Mouse (Mus musculus): ENCODE results near the gene Cdkn2b.

Cdkn2b gene

DNA sequence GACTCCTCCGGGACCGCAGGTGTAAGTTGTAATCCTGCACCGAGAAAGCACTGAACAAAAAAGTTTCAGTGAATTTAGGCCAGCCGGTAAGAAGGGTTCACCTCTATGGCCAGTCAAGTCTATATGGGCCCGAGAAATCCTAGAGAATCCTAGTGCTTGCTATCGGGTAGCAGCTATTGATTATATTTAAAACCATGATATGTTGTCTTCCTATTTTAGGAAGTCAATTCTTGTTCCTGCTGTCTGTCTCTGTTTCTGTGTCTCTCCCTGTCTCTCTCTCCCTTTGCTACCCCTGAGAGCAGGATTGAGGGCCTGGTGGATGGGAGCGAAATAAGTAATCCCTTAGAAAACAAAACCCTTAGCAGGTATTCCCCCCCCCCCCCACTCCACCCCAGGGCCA lies 17.3 kb downstream of the Cdkn2b start:
- DNase-seq (ENCODE audit: low spot score in 2 of 2) = no peak

DNA sequence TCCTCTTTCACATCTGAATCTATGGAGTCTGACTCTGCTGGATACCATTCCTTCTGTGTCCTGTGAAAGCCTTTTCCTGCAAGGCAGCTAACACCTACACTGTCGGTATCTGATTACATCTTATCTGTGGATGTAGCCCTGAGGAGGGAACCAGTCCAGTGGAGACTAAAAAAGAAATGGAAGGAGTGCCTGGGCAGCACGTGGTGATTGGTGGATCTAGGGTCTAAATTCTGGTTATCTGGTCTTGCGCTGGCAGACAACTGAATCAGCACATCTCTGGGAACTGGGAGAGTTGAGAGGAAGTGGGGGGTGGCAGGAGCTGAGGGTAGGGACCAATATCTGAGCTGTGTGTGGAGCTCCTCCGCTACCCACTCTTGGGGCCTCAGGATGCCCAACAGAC lies 21.8 kb downstream of the Cdkn2b start:
- no peak for DNase-seq (ENCODE audit: low spot score in 2 of 2)

DNA sequence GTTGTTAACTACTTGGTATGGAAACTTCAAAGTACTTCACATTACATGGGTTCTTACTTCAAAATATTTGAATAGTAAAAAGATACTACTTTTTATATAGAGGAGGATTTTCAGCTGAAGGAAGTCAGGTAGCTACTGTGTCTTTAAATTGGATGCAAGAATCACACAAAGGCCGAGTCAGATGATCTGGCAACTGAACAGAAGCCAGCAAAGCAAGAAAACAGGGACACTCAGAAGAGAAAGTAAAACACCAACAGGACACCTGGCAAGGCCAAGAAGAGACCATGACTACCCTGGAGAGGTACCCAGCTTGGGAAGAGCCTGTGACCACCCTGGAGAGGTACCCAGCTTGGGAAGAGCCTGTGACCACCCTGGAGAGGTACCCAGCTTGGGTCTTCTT lies 24.3 kb downstream of the Cdkn2b start:
- no peak for DNase-seq (ENCODE audit: low spot score in 2 of 2)

DNA sequence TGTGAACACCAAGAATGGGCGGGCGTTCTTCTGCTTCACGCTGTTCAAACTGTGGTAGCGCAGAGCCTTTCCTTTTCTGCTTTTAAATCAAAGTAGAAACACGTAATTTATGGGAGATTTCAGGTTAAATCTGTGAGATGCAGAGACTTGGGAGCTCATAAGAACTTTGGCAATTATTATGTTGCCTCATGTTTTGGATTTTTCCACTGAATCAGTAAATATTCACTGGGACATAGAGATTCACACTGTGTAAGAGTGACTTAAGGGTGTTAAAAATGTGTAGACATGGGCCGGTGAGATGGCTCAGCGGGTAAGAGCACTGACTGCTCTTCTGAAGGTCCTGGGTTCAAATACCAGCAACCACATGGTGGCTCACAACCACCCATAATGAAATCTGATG lies 25.2 kb downstream of the Cdkn2b start:
- DNase-seq (ENCODE audit: low spot score in 2 of 2) = no peak

DNA sequence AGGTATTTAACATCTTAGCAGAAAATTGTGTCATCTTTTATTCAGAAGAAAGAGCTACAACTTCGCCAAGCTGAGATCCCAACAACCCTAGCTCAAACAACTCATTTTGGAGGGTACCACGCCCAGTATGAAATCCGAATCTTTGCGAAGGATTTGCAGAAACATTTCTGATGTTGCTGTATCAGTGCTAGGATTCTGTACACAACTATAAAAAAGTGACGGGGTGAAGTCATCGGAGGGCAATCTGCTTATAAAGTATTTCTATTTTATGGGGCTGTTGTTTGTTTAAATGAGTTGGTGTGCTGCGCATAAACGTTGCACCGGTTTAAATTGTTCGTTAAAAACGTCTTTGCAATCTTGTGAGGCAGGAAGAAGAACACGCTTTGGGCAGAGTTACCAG lies 28.2 kb downstream of the Cdkn2b start:
- no peak for DNase-seq (ENCODE audit: low spot score in 2 of 2)

DNA sequence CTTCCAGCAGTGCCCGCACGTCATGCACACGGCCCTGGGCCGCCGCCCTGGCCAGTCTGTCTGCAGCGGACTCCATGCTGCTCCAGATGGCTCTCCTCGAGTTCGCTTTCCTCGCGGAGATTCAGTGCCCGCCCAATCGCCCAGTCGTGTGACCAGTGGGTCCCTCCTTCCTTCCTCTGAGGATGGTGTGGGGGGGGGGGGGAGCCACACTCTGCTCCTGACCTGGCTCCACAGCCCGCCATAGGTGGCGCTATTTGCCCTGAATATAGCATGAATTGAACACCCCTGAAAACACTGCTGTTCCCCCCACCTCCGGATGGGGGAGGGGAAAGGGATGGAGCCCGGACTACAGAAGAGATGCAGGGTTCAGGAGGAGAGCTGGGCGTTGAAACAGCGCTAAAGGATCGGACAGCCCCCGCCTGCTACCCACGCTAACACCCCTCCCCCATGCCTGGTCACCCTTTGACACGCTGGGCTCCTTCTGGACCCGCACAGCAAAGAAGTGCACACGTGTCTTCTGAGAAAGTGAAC lies 28.7 kb downstream of the Cdkn2b start:
- no peak for DNase-seq (ENCODE audit: low spot score in 2 of 2)

DNA sequence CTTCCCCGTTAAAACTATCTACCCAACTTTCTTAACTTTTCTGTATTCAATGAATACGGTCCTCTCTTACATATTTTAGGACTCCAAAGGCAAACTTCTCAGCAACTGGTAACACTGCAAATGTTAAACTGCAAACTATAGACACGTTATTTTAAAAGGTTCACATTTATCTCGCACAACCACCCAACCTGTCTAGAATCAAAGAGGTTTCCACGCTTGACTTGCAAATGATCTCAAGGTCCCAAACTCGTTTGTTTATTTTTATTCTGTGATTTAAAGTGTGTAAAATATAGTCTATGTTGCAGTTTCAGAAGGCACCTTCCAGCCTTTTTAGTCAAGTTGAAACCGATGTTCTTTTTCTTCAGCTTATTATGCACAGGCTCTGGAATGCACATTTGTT lies 29.6 kb downstream of the Cdkn2b start:
- no peak for DNase-seq (ENCODE audit: low spot score in 2 of 2)

DNA sequence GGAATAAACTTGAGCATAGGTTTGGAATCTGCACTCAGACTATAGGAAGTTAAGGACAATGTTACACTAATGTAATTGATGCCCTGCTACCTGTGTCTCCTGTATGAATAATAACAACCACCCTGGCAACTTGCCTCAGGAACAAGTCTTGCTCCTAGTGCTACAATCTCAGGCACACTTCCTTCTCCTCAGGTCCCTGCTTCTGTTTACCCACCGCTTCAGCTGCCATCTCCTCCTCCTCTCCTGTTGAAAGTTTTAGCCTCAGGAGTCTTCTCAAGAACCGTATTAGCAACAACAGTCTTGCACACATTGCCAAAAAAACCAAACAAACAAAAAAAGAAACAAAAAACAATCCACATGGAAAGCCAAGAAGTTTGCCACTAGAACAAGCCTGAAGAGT lies 31.2 kb downstream of the Cdkn2b start:
- no peak for DNase-seq (ENCODE audit: low spot score in 2 of 2)

DNA sequence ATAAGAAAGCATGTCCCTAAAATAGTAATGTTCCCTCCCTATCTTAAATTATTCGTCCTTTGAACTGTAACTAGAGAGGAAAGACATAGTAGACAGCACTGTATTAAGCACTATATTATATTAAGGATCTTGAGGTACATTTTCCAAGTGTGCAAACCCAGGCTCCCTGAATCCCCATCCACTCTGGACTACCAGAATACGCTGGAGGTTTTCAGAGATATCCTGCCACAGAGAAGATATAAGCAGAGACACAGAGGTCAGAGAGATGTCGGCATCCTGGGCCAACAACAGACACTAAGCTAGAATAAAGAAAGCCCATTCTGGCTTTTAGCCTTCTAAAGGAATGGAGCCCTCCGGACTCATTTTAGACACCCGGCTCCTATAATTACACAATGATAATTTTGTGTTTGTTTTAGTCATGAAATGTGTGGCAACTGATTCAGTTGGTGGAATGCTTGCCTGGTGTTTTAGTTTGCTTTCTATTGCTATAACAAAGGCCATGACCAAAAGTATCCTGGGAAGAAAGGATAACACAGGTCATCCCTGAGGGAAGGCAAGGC lies 33.4 kb downstream of the Cdkn2b start:
- no peak for DNase-seq (ENCODE audit: low spot score in 2 of 2)

DNA sequence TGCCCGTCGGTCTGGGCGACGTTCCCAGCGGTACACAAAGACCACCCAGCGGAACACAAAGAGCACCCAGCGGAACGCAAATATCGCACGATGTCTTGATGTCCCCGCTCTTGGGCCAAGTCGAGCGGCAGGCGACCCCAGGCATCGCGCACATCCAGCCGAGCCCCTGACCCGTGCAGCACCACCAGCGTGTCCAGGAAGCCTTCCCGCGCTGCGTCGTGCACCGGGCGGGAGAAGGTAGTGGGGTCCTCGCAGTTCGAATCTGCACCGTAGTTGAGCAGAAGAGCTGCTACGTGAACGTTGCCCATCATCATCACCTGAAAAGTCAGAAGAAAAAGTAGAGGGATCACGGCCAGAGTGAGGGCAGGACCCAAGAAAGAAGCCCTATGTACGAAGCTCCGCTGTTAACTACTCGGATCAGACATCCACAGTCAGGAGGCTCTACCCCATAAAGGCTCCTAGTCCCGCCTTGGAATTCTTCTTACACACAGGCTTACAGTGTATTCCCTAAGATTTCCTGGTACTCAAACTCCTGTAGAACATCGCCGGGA lies 34.1 kb downstream of the Cdkn2b start:
- DNase-seq (ENCODE audit: low spot score in 2 of 2) = no peak

DNA sequence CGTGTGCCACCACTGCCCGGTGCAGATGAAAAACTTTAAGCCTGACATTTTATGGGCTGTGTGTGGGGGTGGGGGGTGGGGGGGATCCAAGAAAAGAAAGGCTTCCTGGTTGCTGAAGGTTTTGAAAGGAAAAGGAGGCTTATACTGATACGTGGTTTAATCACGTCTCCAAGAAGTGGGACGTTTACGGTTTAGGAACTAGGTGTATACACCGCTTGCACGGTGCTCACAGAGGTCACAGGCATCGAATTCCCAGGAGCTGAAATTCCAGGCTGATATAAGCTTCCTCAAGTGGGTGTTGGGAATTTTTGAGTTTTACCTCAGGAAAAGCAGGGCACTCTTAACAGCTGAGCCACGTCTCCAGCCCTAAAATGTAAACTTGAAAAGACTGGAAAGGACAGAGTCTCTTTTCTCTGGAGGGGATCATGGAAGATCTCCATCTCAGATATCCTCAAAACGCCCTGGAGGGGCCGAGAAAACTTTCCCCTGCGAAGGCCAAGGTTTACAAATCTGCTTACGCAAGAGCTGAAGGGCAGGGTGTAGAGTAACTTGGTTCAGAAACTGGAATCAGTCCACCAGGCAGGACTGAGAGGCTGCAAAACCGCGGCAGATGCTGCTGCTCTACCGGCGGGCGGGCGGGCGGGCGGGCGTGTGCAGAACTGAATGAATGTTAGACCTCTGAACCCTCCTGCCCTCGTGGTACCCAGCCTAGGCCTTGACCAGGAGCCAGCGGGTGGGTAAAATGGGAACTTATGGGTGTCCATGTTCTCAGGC lies 34.8 kb downstream of the Cdkn2b start:
- DNase-seq (ENCODE audit: low spot score in 2 of 2) = no peak

DNA sequence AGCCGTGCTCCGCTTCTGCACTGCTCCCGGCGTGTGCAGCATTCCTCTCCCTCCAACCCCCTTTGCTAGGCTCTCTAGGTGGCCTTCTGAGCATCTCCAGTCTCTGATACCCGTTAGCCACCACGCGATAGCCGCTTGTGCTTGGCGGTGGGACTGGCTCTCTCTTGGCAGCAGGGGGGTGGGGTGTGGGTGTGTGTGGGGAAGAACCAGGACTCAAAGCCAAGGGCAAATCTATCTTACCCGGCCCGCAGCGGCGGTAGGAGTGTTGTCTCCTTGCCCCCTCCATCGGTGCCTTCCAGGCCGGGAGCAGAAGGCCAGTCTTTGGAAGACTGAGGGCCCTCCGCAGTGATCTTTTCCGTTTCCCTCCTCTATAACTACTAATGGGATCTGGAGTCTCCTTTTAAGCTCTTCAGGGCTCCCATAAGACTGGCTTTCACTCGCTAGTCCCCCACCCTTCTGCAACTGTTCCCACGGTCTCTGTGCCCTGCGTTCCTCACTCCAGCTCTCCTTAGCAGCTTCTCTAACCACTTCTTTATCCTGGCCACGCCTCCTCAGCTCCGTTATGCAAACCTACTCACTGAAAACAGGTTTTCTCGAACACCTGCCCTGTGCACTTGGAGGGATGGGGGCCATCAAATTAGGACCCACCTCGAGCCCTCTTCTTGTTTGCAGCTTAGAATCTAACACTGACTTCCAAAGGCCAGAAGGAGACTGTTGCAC lies 35.9 kb downstream of the Cdkn2b start:
- DNase-seq (ENCODE audit: low spot score in 2 of 2) = no peak

DNA sequence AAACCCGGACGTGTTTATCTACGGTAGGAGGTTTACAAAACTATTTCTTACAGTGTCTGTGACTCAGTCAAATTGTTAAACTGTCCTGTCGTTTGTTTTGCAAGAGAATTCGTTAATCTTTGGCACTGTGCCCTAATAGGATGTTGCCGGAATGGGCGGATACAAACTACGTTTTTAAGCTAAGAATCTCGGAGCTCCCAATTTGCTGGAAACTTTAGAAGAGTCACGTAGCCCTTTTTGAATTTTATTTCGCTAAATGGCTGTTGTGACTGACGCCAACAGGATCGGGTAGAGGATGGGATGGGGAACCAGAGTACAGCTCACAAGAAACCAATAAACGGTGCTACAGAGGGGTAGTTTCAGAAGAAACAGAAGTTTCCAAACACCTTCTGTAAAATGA lies 36.8 kb downstream of the Cdkn2b start:
- no peak for DNase-seq (ENCODE audit: low spot score in 2 of 2)

DNA sequence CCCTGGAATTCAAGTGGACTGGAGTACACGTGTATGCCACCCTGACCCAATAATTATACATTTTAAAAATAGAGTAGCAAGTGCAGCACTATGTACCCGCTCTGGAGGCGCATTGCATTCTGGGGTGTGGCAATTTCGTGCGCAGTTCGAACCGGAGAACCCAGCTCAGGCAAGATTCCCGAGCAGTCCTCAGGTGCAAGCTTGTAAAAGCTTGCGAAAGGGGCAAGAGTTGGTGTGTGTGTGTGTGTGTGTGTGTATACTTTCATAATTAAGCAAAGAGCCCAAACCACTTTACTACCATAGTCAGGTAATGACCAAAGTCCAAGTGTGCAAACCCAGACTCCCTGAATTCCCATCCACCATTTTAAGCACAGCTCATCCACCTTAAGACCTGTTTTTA lies 37.3 kb downstream of the Cdkn2b start:
- no peak for DNase-seq (ENCODE audit: low spot score in 2 of 2)

DNA sequence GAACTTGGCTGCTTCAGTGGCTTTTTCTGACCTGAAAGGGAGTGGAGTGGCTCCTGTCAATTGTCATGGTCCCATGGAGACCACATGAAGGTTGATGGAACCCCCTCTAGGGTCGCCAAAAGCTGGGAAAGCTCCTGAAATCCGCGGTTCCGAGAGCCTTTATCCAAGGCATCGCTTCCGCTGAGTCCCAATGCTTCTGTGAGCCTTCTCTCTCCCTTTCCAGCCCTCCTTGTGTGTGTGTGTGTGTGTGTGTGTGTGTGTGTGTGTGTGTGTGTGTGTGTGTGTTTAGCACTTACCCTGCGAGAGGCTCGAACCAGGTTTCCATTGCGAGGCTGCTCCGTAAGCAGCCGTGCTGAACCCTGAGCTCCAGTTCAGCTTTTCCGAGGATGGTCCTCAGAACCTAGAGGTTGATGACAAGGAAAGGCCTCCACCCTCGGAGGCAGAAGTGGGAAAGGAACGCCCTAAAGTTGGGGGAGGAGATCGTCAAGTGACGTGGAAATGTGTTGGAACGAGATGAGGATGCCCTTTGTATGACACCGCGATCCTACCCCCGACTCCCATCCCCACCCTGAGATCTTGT lies 37.8 kb downstream of the Cdkn2b start:
- no peak for DNase-seq (ENCODE audit: low spot score in 2 of 2)

DNA sequence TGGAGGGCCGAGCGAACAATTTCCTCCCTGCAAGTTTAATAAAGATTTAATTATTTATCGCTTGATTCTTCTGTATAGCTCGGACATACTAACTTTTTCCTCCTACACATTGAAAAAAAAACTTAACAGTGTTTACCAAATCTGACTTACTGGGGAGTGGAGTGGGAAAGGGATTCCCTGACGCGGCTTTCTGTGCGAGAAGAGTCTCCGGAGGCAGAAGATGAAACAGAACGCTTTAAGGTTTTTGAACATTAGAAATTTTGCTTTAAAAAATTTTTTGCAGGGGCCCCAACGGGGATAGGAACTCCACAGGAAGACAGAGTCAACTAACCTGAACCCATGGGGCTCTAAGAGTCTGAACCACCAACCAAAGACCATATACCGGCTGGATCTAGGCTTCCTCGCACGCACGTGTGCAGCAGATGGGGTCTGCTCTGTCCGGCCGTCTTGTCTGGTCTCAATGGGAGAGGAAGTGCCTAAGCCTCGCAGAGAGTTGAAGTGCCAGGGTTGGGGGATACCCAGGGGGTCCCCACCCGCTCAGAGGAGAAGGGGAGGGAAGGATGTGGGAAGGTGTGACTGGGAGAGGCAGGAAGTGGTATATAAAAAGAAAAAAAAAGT lies 38.6 kb downstream of the Cdkn2b start:
- no peak for DNase-seq (ENCODE audit: low spot score in 2 of 2)

DNA sequence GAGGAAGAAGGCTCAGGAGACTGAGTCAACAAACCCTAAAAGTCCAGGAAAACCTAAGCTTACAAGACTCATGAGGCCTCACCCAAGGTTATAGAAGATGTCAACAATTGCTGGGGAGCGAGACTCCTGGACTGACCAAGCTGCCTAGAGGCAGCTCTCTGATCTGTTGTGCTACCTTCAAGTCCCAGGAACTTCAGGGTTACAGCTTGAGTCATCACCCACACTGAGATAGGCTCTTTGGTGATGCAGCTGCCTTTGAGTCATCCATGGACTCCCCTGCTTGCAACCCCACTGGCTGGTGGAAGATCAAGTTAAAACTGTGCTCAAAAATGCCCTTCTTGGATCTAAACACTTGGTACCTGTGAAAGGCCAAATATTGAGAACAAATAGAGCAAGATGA lies 53.1 kb downstream of the Cdkn2b start:
- no peak for DNase-seq (ENCODE audit: low spot score in 2 of 2)
